Mouse (Mus musculus) midbrain, embryonic 10.5 days (tissue): ENCODE measurements at regions not wholly inside any gene's neighbourhood (a gene's known extent, or its start where the extent isn't known, plus 50 kb on each side); places are given as distances from the start of the nearest gene placed in this dataset.
"Not testable (repeated sequence)": the region's sequence is repeated elsewhere in the genome, so short reads cannot be mapped to it uniquely, and the experiment has no call there.

Source experiments
- DNase-seq: peaks from one replicate; pipeline ENCODE4 v3.0.0-alpha.2; 2017; ENCODE audit warnings: low spot score
- H3K27ac ChIP-seq: fragments of 300-500 bp; sonication (generic); replicated peaks from 2 replicates; pipeline ENCODE4 v1.5.1; 2016; ENCODE audit warnings: mild to moderate bottlenecking
- H3K27me3 ChIP-seq: fragments of 300-500 bp; sonication (generic); 2 replicates; pipeline ENCODE4 v1.6.1; 2016; ENCODE audit warnings: low read depth, mild to moderate bottlenecking; ENCODE audit not compliant: poor library complexity, severe bottlenecking
- H3K36me3 ChIP-seq: fragments of 300-500 bp; sonication (generic); 2 replicates; pipeline ENCODE4 v1.6.1; 2016; ENCODE audit warnings: mild to moderate bottlenecking, moderate library complexity
- H3K4me1 ChIP-seq: fragments of 300-500 bp; sonication (generic); 2 replicates; pipeline ENCODE4 v1.6.1; 2016
- H3K4me3 ChIP-seq: fragments of 300-500 bp; sonication (generic); 2 replicates; pipeline ENCODE4 v1.5.1; 2016; ENCODE audit warnings: mild to moderate bottlenecking, moderate library complexity
- H3K9me3 ChIP-seq: fragments of 300-500 bp; sonication (generic); replicated peaks from 2 replicates; pipeline ENCODE4 v1.6.1; 2016; ENCODE audit warnings: mild to moderate bottlenecking
- WGBS: fragments of 180-500 bp; shearing (Covaris S2); methylation state at CpG from one replicate; pipeline ENCODE4 v1.1.7; 2016; 5-methylcytosine and 5-hydroxymethylcytosine counted together

DNA sequence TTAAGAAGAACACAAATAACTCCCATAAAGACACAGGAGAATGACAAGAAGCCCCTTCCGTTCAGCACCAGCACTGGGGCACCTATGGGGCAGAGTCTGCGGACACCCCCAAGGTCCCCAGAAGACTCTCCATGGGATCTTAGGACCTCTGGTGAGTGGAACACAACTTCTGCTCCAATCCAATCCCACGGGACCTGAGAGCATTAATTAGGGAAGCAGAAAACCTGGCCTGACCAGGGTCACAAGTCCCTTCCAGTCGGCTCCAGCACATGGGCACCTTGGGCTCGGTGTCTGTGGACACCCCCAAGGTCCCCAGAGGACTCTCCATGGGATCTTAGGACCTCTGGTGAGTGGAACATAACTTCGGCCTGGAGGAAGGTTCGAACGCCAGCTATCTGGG, 59.0 kb upstream of the Btbd35f25 start:
- H3K27ac ChIP-seq, DNase-seq, H3K4me3 ChIP-seq, H3K36me3 ChIP-seq, H3K4me1 ChIP-seq, H3K27me3 ChIP-seq: not testable (repeated sequence)
- H3K9me3 ChIP-seq = peaks cover 79% of the 10 kb centered on the region
- 88% methylated on average over 8 of the region's 8 CpGs for WGBS

DNA sequence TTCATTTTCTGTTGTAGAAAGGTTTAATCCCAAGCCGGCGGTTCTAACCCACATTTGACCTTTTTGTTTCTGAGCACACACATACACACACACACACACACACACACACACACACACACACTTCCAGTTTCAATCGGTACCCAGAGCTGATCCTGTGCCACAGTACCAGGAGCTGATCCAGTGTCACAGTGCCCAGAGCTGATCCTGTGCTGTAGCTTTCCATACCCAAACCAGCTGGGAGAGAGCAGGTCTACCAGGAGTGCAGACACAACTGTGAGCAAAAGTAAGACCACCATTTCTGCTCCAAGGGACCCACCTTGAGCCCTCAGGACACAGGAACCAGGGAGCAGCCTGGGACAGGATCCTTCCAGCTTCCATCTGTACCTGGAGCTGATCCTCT, 58.3 kb upstream of the Btbd35f25 start:
- no peak for DNase-seq
- Histone ChIP-seq H3K9me3 (peaks cover 81% of the 10 kb centered on the region), H3K27me3 (no peaks in the 10 kb centered on the region), H3K27ac (no peak overlapping the region), H3K4me3 (no peak overlapping the region), H3K36me3 (no peaks in the 10 kb centered on the region), H3K4me1 (no peaks in the 10 kb centered on the region)
- 94% methylated on average over 3 of the region's 3 CpGs for WGBS
